Mouse (Mus musculus) limb, embryonic 14.5 days (tissue): Measurements from ENCODE around the gene Safb. TPM values are rescaled to one million over a fixed set of nuclear protein-coding genes. Genes with fewer than 3 reads are reported as not detected.
"Not testable (repeated sequence)": the region's sequence is repeated elsewhere in the genome, so short reads cannot be mapped to it uniquely, and the experiment has no call there.

Experiments used
- ATAC-seq: fragments of 200-750 bp; cut with Nextera tagmentation; 2 replicates; pipeline ENCODE4 v1.8.0; 2017; ENCODE audit warnings: low read depth, moderate number of reproducible peaks, moderate TSS enrichment; ENCODE audit not compliant: low FRiP score
- DNase-seq: peaks from one replicate; pipeline ENCODE4 v3.0.0-alpha.2; 2015; ENCODE audit warnings: low spot score
- H3K27ac ChIP-seq: fragments of 300-500 bp; sonication (generic); replicated peaks from 2 replicates; pipeline ENCODE4 v1.5.1; 2014; ENCODE audit warnings: low read depth, mild to moderate bottlenecking, low read length, moderate library complexity, mixed read lengths
- H3K27me3 ChIP-seq: fragments of 300-500 bp; sonication (generic); 2 replicates; pipeline ENCODE4 v1.6.1; 2014; ENCODE audit warnings: low read length, mixed read lengths; ENCODE audit not compliant: control insufficient read depth, insufficient read depth
- H3K36me3 ChIP-seq: fragments of 300-500 bp; sonication (generic); 2 replicates; pipeline ENCODE4 v1.6.1; 2014; ENCODE audit warnings: mild to moderate bottlenecking, low read length, moderate library complexity, mixed read lengths; ENCODE audit not compliant: control insufficient read depth, insufficient read depth
- H3K4me1 ChIP-seq: fragments of 300-500 bp; sonication (generic); 2 replicates; pipeline ENCODE4 v1.6.1; 2014; ENCODE audit warnings: antibody characterized with exemption, low read length, mixed read lengths; ENCODE audit not compliant: control insufficient read depth, insufficient read depth
- H3K4me2 ChIP-seq: fragments of 300-500 bp; sonication (generic); replicated peaks from 2 replicates; pipeline ENCODE4 v1.6.1; 2014; ENCODE audit warnings: low read depth, mild to moderate bottlenecking, low read length, moderate library complexity; ENCODE audit not compliant: severe bottlenecking
- H3K4me3 ChIP-seq: fragments of 300-500 bp; sonication (generic); replicated peaks from 2 replicates; pipeline ENCODE4 v1.5.1; 2014; ENCODE audit warnings: low read length
- H3K9ac ChIP-seq: fragments of 300-500 bp; sonication (generic); 2 replicates; pipeline ENCODE4 v1.6.1; 2014; ENCODE audit warnings: mild to moderate bottlenecking, low read depth, low read length, moderate library complexity; ENCODE audit not compliant: severe bottlenecking
- H3K9me3 ChIP-seq: fragments of 300-500 bp; sonication (generic); 2 replicates; pipeline ENCODE4 v1.6.1; 2016; ENCODE audit warnings: low read length; ENCODE audit not compliant: control insufficient read depth
- POLR2A ChIP-seq: fragments of 200-500 bp; IDR thresholded peaks from 2 replicates; pipeline ENCODE4 v1.8.0; 2012; ENCODE audit warnings: inconsistent platforms, mild to moderate bottlenecking, moderate library complexity, borderline replicate concordance; ENCODE audit not compliant: insufficient read depth, insufficient read length; ENCODE audit errors: extremely low read depth
- WGBS: fragments of 180-500 bp; shearing (Covaris S2); extraction: QIAGEN DNeasy Blood & Tissue Kit; methylation state at CpG from one replicate; pipeline ENCODE4 v1.1.7; 2014; 5-methylcytosine and 5-hydroxymethylcytosine counted together
- polyA plus RNA-seq, 2 experiments: library from polyadenylated mRNA; depleted of rRNA in 1 of 2; stranded (reverse) in 1 of 2; unstranded in 1 of 2; fragments of >200 nt; fragmentation: Nextera tagmentation in 1 of 2; extraction: Ambion mirVana in 1 of 2; gene quantifications; 2 replicates each; pipeline versions ENCODE4 v1.2.1 to v1.2.3; 2012 to 2014

The Safb gene
- polyA plus RNA-seq, 2 experiments, result 71.8 to 169 TPM

DNA sequence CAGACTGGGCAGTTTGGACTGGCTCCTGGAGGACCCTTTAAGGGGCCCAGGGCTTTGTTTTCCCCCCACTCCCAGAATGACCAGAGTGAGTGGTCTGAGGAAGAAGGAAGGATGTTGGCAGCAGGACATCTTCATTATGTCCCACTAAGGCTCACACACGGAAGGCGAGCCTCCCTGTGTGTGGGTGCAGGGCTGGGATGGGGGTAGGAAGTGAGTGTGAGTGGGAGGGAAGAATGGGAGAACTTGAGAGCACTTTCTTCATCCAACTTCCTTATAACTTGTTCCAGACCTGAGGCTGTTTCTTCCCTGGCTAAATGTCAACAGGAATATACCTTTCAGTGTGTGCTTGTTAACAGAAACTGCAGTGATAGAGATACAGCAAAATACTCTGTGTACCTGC lies 26.7 kb downstream of the Safb start:
- no peaks in the 10 kb centered on the region for H3K27me3 ChIP-seq
- H3K4me3 ChIP-seq, result no peak overlapping the region
- no peak overlapping the region for H3K4me2 ChIP-seq
- 66% methylated on average over 2 of the region's 2 CpGs for WGBS
- no peak overlapping the region for H3K27ac ChIP-seq
- no peak for TF ChIP-seq POLR2A
- DNase-seq (no peak), ATAC-seq (no peak)
- H3K36me3 ChIP-seq, result peaks cover 35% of the 10 kb centered on the region
- no peak overlapping the region for H3K9ac ChIP-seq
- H3K9me3 ChIP-seq, result no peaks in the 10 kb centered on the region
- peaks cover 22% of the 10 kb centered on the region for H3K4me1 ChIP-seq

DNA sequence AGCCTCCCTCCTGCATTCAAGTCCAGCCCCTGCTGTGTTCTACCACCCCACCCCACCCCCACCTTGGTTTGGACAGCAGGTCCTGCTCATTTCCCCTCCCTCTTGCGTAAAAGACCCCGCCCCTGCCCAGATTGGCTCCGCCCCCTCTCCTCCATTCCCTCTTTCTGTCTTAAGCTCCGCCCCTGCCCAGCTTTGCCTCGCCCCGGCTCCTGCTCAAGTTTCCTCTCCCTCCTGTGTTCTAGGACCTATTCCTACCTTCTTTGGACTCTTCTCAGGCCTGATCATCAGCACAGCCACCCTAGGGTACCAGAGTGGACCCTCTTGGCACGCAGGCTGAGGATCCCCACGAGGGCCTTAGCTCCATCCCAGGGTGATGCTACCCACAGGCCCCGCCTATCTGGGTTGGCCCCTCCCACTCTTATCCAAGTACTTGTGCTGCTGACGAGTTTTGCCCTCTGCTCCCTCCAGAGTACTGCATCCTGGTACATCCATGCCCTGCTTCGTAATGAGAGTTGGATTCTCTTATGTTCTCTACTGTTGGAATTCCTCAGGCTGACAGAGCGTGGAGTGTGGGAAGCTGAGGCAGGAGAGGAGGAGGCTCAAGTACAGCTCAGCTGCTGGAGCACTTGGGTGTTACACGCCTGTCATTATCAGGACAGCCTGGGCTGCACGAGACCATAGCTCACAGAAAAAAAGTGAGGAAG lies 27.4 kb downstream of the Safb start:
- Histone ChIP-seq H3K27me3 (no peaks in the 10 kb centered on the region), H3K4me1 (peaks cover 22% of the 10 kb centered on the region), H3K36me3 (peaks cover 34% of the 10 kb centered on the region), H3K9ac (no peak overlapping the region), H3K27ac (no peak overlapping the region), H3K4me2 (0 out of 2 replicates have a peak overlapping the region, but pooled peaks have one; percentile 3), H3K4me3 (no peak overlapping the region), H3K9me3 (no peaks in the 10 kb centered on the region)
- WGBS, result 16% methylated on average over 14 of the region's 14 CpGs
- ATAC-seq (no peak), DNase-seq (no peak)
- TF ChIP-seq POLR2A, result no peak

DNA sequence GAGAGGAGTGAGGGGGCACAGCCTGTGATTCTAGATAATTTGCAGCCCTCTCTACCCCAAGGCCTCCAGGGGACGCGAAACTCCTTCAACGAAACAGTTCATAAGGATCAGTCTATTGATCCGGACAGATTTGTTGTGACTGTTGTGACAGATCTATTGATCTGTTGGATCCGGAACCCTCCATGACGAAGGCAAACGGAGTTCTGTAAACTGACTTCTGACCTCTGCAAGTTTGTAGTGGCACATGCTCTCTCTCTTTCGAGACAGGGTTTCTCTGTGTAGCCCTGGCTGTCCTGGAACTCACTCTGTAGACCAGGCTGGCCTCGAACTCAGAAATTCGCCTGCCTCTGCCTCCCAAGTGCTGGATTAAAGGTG lies 27.9 kb downstream of the Safb start:
- not testable (repeated sequence) for ATAC-seq, H3K9ac ChIP-seq, H3K4me2 ChIP-seq, DNase-seq, H3K4me3 ChIP-seq, H3K27me3 ChIP-seq, H3K27ac ChIP-seq, H3K9me3 ChIP-seq
- H3K36me3 ChIP-seq, result peaks cover 34% of the 10 kb centered on the region
- H3K4me1 ChIP-seq, result peaks cover 22% of the 10 kb centered on the region
- WGBS, result 78% methylated on average over 10 of the region's 10 CpGs

DNA sequence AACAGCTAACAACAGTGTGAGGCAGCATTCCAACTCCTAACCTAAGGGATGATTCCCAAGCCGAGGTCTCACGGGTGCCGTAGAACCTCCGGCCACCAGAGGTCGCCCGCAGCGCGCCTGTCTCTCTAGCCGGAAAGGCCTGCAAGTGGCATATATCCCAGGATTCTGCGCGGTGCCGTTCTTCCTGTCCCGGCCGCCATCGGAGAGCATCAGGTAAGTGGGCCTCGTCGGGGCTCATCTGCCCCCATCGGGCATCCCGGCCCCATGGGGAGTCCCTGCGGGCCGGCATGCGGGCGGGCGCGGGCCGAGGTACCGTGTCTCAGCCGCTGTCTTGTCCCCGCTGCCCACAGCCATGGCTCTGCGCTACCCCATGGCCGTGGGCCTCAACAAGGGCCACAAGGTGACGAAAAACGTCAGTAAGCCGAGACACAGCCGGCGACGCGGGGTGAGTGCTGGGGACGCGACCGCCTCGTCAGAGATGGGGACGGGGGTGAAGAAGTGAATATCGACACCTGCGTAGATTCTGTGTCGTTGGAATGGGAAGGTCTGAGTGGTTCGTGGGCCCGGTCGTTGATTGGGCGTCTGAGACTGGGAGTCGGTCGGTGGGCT lies 28.7 kb downstream of the Safb start, which contains the start of gene Rpl36:
Rpl36 (plus strand) TSS at position 181 of the 609 bp plus-strand sequence.
- Histone ChIP-seq H3K4me3 (peak within 1 kb of the TSS; percentile 71), H3K27ac (peak within 1 kb of the TSS; percentile 92), H3K36me3 (peaks cover 40% of the 10 kb centered on the region), H3K9ac (peak within 1 kb of the TSS; percentile 83), H3K9me3 (no peaks in the 10 kb centered on the region), H3K4me1 (peaks cover 20% of the 10 kb centered on the region), H3K4me2 (peak within 1 kb of the TSS; percentile 69), H3K27me3 (no peaks in the 10 kb centered on the region)
- DNase-seq, result peak; percentile 94
- 3% methylated on average over 52 of the region's 52 CpGs for WGBS
- TF ChIP-seq POLR2A, result peak; percentile 95
- ATAC-seq, result peak; percentile 73

DNA sequence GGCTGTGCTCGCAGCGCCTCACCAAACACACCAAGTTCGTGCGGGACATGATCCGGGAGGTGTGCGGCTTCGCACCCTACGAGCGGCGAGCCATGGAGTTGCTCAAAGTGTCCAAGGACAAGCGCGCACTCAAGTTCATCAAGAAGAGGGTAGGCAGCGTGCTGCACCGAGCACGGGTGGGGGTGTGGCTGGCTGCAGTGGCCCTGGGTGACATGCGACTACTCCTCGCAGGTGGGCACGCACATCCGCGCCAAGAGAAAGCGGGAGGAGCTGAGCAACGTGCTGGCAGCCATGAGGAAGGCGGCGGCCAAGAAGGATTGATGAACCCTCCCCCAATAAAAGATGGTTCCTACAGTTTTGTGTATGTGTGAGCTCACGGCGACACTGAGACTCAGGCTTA lies 29.3 kb downstream of the Safb start:
- Histone ChIP-seq H3K4me2 (peak overlapping the region; percentile 69), H3K36me3 (peaks cover 46% of the 10 kb centered on the region), H3K27ac (peak overlapping the region; percentile 92), H3K9ac (peak overlapping the region; percentile 83), H3K4me1 (peaks cover 15% of the 10 kb centered on the region), H3K4me3 (peak overlapping the region; percentile 71)
- H3K9me3 ChIP-seq, ATAC-seq, DNase-seq, H3K27me3 ChIP-seq: not testable (repeated sequence)
- WGBS, result under 1% methylated on average over 26 of the region's 26 CpGs
